Mouse (Mus musculus): ENCODE measurements at regions not wholly inside any gene's neighbourhood (a gene's known extent, or its start where the extent isn't known, plus 50 kb on each side); places are given as distances from the start of the nearest gene placed in this dataset.

GRCm38 (mm10) chr13:70019999-70020838 is 218.0 kb downstream of the Med10 start:
- no peak overlapping the region for H3K9ac ChIP-seq (ENCODE audit: low read depth, low read length)
- 38% methylated on average over 7 of the region's 7 CpGs for WGBS (ENCODE audit: insufficient replicate concordance)

GRCm38 (mm10) chr13:70033249-70033648 is 231.1 kb downstream of the Med10 start:
- H3K9ac ChIP-seq (ENCODE audit: low read depth, low read length): no peak overlapping the region
- no peaks in the 10 kb centered on the region for H3K4me1 ChIP-seq (ENCODE audit: control insufficient read depth, insufficient read depth, low read length)
- no peak for ATAC-seq (replicated peaks; ENCODE audit: insufficient number of reproducible peaks, low FRiP score, low TSS enrichment)
- H3K9me3 ChIP-seq (replicated peaks; ENCODE audit: control insufficient read depth, low read length): no peaks in the 10 kb centered on the region
- H3K4me3 ChIP-seq (ENCODE audit: low read depth, low read length): no peak overlapping the region
- H3K36me3 ChIP-seq (ENCODE audit: control insufficient read depth, insufficient read depth, low read length): no peaks in the 10 kb centered on the region
- no peaks in the 10 kb centered on the region for H3K27me3 ChIP-seq (ENCODE audit: control insufficient read depth, insufficient read depth, low read length)
- no peak overlapping the region for H3K27ac ChIP-seq (ENCODE audit: low read depth, low read length)
- WGBS (ENCODE audit: insufficient replicate concordance): 81% methylated on average over 6 of the region's 6 CpGs
- H3K4me2 ChIP-seq: no peak overlapping the region

More at GRCm38 (mm10) chr13:70019999-70020838, 218.0 kb downstream of the Med10 start:
- Histone ChIP-seq H3K36me3 (ENCODE audit: control insufficient read depth, insufficient read depth, low read length) (no peaks in the 10 kb centered on the region), H3K4me1 (ENCODE audit: control insufficient read depth, insufficient read depth, low read length) (no peaks in the 10 kb centered on the region), H3K27me3 (ENCODE audit: control insufficient read depth, insufficient read depth, low read length) (no peaks in the 10 kb centered on the region), H3K9me3 (replicated peaks; ENCODE audit: control insufficient read depth, low read length) (no peaks in the 10 kb centered on the region), H3K4me3 (ENCODE audit: low read depth, low read length) (no peak overlapping the region), H3K4me2 (no peak overlapping the region), H3K27ac (ENCODE audit: low read depth, low read length) (no peak overlapping the region)
- no peak for ATAC-seq (replicated peaks; ENCODE audit: insufficient number of reproducible peaks, low FRiP score, low TSS enrichment)

- Histone ChIP-seq H3K27ac (ENCODE audit: low read depth, low read length) (no peak overlapping the region), H3K9ac (ENCODE audit: low read depth, low read length) (no peak overlapping the region), H3K4me3 (ENCODE audit: low read depth, low read length) (no peak overlapping the region), H3K36me3 (ENCODE audit: control insufficient read depth, insufficient read depth, low read length) (no peaks in the 10 kb centered on the region), H3K27me3 (ENCODE audit: control insufficient read depth, insufficient read depth, low read length) (no peaks in the 10 kb centered on the region), H3K4me2 (no peak overlapping the region), H3K9me3 (replicated peaks; ENCODE audit: control insufficient read depth, low read length) (no peaks in the 10 kb centered on the region), H3K4me1 (ENCODE audit: control insufficient read depth, insufficient read depth, low read length) (no peaks in the 10 kb centered on the region)
- WGBS (ENCODE audit: insufficient replicate concordance): 79% methylated on average over 4 of the region's 4 CpGs
- ATAC-seq (replicated peaks; ENCODE audit: insufficient number of reproducible peaks, low FRiP score, low TSS enrichment): no peak
These were observed 231.6 kb downstream of the Med10 start for GRCm38 (mm10) chr13:70033763-70034162.

- Histone ChIP-seq H3K4me3 (ENCODE audit: low read depth, low read length) (no peak overlapping the region), H3K36me3 (ENCODE audit: control insufficient read depth, insufficient read depth, low read length) (no peaks in the 10 kb centered on the region), H3K27me3 (ENCODE audit: control insufficient read depth, insufficient read depth, low read length) (no peaks in the 10 kb centered on the region), H3K4me1 (ENCODE audit: control insufficient read depth, insufficient read depth, low read length) (no peaks in the 10 kb centered on the region), H3K9me3 (replicated peaks; ENCODE audit: control insufficient read depth, low read length) (no peaks in the 10 kb centered on the region), H3K27ac (ENCODE audit: low read depth, low read length) (no peak overlapping the region), H3K9ac (ENCODE audit: low read depth, low read length) (no peak overlapping the region), H3K4me2 (no peak overlapping the region)
- WGBS (ENCODE audit: insufficient replicate concordance): 65% methylated on average over 11 of the region's 11 CpGs
- no peak for ATAC-seq (replicated peaks; ENCODE audit: insufficient number of reproducible peaks, low FRiP score, low TSS enrichment)
These were observed 235.9 kb downstream of the Med10 start for GRCm38 (mm10) chr13:70037985-70038667.

- WGBS (ENCODE audit: insufficient replicate concordance): 74% methylated on average over 9 of the region's 9 CpGs
- no peaks in the 10 kb centered on the region for H3K4me1 ChIP-seq (ENCODE audit: control insufficient read depth, insufficient read depth, low read length)
These were observed 255.7 kb downstream of the Med10 start for GRCm38 (mm10) chr13:70057920-70058319.

GRCm38 (mm10) chr13:70061363-70061945 is 259.3 kb downstream of the Med10 start:
- Histone ChIP-seq H3K4me1 (ENCODE audit: control insufficient read depth, insufficient read depth, low read length) (no peaks in the 10 kb centered on the region), H3K27me3 (ENCODE audit: control insufficient read depth, insufficient read depth, low read length) (no peaks in the 10 kb centered on the region), H3K9me3 (replicated peaks; ENCODE audit: control insufficient read depth, low read length) (no peaks in the 10 kb centered on the region), H3K27ac (ENCODE audit: low read depth, low read length) (no peak overlapping the region), H3K4me3 (ENCODE audit: low read depth, low read length) (no peak overlapping the region), H3K9ac (ENCODE audit: low read depth, low read length) (no peak overlapping the region), H3K36me3 (ENCODE audit: control insufficient read depth, insufficient read depth, low read length) (no peaks in the 10 kb centered on the region), H3K4me2 (no peak overlapping the region)
- ATAC-seq (replicated peaks; ENCODE audit: insufficient number of reproducible peaks, low FRiP score, low TSS enrichment): no peak
- 64% methylated on average over 13 of the region's 13 CpGs for WGBS (ENCODE audit: insufficient replicate concordance)

More at GRCm38 (mm10) chr13:70057920-70058319, 255.7 kb downstream of the Med10 start:
- Histone ChIP-seq H3K27me3 (ENCODE audit: control insufficient read depth, insufficient read depth, low read length) (no peaks in the 10 kb centered on the region), H3K9ac (ENCODE audit: low read depth, low read length) (no peak overlapping the region), H3K36me3 (ENCODE audit: control insufficient read depth, insufficient read depth, low read length) (no peaks in the 10 kb centered on the region), H3K9me3 (replicated peaks; ENCODE audit: control insufficient read depth, low read length) (no peaks in the 10 kb centered on the region), H3K4me3 (ENCODE audit: low read depth, low read length) (no peak overlapping the region), H3K27ac (ENCODE audit: low read depth, low read length) (no peak overlapping the region), H3K4me2 (no peak overlapping the region)
- ATAC-seq (replicated peaks; ENCODE audit: insufficient number of reproducible peaks, low FRiP score, low TSS enrichment): no peak

- Histone ChIP-seq H3K4me3 (ENCODE audit: low read depth, low read length) (no peak overlapping the region), H3K27ac (ENCODE audit: low read depth, low read length) (no peak overlapping the region), H3K27me3 (ENCODE audit: control insufficient read depth, insufficient read depth, low read length) (no peaks in the 10 kb centered on the region), H3K4me1 (ENCODE audit: control insufficient read depth, insufficient read depth, low read length) (no peaks in the 10 kb centered on the region), H3K36me3 (ENCODE audit: control insufficient read depth, insufficient read depth, low read length) (no peaks in the 10 kb centered on the region), H3K4me2 (no peak overlapping the region), H3K9ac (ENCODE audit: low read depth, low read length) (no peak overlapping the region), H3K9me3 (replicated peaks; ENCODE audit: control insufficient read depth, low read length) (no peaks in the 10 kb centered on the region)
- WGBS (ENCODE audit: insufficient replicate concordance): 64% methylated on average over 6 of the region's 6 CpGs
- no peak for ATAC-seq (replicated peaks; ENCODE audit: insufficient number of reproducible peaks, low FRiP score, low TSS enrichment)
These were observed 271.5 kb downstream of the Med10 start for GRCm38 (mm10) chr13:70073655-70074054.

GRCm38 (mm10) chr13:70075353-70075752 is 273.2 kb downstream of the Med10 start:
- Histone ChIP-seq H3K9ac (ENCODE audit: low read depth, low read length) (no peak overlapping the region), H3K9me3 (replicated peaks; ENCODE audit: control insufficient read depth, low read length) (no peaks in the 10 kb centered on the region), H3K27me3 (ENCODE audit: control insufficient read depth, insufficient read depth, low read length) (no peaks in the 10 kb centered on the region), H3K4me1 (ENCODE audit: control insufficient read depth, insufficient read depth, low read length) (no peaks in the 10 kb centered on the region), H3K4me2 (no peak overlapping the region), H3K4me3 (ENCODE audit: low read depth, low read length) (no peak overlapping the region), H3K27ac (ENCODE audit: low read depth, low read length) (no peak overlapping the region), H3K36me3 (ENCODE audit: control insufficient read depth, insufficient read depth, low read length) (no peaks in the 10 kb centered on the region)
- 84% methylated on average over 4 of the region's 4 CpGs for WGBS (ENCODE audit: insufficient replicate concordance)
- no peak for ATAC-seq (replicated peaks; ENCODE audit: insufficient number of reproducible peaks, low FRiP score, low TSS enrichment)

Data from heart, embryonic 11.5 days (tissue).